Mouse (Mus musculus) c-Kit-negative CD71-positive TER-119-positive erythroid progenitor cells, embryonic 14.5 days (primary cell): ENCODE results near the gene Nsun7.
A peak's percentile ranks its signal among the peaks of the same experiment; 100 is the strongest.
"Not testable (repeated sequence)": the region's sequence is repeated elsewhere in the genome, so short reads cannot be mapped to it uniquely, and the experiment has no call there.

Source experiments
- DNase-seq: peaks from one replicate; pipeline ENCODE4 v3.0.0-alpha.2; 2013; ENCODE audit warnings: low read depth, low spot score

The Nsun7 gene

DNA sequence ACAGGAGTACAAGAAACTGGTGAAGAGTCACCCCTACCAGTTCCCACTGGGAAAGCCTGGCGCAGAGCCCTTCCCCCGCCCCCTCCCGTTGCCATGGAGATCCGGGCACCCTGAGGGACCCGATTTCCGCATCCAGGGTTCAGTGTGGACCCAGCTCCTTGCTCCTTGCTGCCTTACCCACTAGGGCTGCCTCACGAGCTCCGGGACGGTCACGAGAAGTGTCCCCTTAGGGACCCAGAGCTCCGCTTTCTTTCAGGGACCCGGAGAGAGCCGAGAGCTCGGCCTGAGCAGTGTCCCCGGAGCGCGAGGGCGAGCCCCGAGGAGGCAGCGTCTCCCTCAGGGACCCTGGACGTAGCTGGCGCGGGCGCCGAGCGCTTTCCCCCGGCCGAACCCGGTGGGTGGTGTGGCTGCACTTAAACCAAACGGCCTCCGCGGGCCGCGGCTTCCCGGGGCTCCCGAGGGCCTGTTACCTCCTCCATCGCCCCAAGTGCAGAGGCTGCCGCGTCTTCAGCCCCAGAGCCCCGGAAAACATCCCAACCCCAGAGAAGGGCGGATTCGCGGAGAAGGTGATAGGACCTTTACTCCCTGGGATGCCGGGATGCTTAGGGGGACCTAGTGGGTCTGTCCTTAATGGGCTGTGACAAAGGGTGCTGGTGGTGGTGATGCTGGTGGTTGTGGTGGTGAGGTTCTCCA lies at the start of gene Nsun7:
Gene Nsun7 (plus strand): TSS at position 142 of the 693 bp plus-strand sequence.
- no peak for DNase-seq

DNA sequence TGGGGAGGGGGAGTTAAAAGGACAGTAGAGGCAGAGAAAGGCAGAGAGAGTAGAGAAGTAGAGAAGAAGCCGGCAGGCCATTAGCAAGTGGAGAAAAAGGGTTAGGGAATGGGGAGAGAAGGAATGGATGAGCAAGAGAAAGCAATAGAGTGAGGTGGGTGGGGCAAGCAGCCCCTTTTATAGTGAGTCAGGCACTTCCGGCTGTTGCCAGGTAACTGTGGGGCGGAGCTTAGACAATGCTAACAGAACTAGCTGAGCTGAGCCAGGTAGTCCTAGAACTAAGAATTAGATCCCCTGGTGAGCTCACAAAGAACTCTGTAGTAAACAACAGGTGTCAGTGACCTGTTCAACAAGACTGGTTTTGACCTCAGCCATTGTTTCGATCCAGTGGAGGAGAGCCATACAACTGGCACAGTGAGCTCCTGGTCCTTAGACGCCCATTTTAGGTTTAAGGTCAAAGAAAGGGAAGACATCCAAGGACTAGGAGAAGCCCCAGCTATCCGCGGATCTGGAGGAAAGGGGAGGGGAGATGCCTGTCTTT lies 45.2 kb upstream of the Nsun7 start:
- no peak for DNase-seq

DNA sequence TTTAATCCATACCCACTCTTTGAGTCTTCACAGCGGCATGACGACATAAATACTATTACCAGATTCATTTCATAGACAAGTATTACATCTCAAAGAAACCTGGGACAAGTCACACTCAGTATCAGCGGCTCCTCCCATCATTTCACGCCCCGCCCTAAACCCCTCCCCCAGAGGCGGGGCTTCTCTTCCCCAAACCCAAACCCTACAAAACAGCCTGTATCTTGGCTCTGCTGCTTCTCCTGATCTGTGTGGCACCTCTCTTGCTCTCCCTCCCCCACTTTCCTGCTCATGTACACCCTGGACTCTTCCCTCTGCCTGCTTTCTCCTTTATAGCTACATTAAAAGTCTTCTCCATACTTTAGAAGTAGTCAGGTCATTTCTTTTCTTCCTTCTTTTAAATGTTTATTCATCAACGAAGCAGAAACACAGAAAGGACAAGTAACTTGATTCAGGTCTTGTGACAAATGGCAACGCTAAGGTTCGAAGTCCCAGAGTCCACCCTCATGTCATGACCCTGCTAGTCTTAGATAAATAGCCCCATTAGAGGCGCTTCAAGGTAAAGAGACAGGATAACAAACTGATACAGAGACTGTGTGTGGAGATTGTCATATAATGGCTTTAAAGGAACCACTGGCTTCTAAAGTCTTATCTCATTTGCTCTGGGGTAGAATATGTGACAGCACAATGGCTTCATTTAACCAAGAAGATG lies 44.0 kb upstream of the Nsun7 start:
- DNase-seq, result peak; percentile 9

DNA sequence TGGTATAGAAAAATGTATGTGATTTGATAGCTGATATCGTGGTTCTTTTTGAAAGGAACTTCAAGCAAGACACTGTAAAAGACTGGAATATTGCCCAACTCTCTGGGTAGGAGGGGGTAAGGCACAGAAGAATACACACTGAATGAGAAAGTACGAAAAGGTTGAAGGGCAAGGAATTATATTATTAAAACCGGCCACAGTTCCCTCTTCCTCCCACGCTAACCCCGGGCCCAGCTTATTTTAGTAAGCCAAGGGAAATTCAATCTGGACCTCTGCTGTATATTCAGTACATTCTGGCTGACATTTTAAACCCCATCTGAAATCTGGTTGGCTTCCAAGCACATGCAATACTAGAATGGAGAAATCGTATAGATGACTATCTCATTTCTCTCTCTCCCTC lies 40.0 kb upstream of the Nsun7 start:
- no peak for DNase-seq

DNA sequence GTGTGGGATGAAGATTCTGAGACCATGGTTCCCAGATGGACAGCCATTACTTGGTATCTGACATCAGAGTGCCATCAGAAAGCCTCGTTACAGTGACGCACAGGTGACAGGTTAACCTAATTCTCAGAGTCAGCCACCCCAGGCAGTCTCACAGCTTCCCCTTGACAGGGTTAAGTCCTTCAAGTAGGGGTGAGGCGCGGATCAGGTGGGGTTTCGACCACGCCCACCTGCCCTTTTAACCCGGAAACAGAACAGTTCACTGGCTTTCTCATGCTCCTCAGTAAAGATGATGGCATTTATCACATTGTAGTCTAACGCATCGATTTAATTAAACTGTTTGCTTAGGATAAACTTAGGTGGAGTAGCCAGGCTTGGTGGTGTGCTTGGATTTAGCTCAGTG lies 39.1 kb upstream of the Nsun7 start:
- no peak for DNase-seq

DNA sequence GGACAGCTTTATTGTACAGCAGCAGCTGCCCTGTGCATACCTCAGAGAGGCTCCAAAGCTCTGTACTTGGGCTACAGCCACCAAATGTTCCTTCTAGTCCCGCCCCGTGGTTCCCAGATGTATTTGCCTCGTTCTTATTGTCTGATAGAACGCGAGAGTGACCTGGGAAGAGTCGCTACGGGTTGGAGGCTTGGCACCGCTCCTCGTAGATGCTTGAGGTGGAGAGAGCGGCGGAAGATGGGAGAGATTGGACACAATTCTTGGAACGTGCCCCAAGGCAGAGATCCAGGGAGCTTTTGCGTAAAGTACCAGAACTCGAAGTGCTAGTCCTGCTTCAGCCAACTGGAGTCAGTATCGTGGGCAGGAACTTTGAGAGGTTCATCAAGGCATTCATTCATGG lies 36.8 kb upstream of the Nsun7 start:
- no peak for DNase-seq

DNA sequence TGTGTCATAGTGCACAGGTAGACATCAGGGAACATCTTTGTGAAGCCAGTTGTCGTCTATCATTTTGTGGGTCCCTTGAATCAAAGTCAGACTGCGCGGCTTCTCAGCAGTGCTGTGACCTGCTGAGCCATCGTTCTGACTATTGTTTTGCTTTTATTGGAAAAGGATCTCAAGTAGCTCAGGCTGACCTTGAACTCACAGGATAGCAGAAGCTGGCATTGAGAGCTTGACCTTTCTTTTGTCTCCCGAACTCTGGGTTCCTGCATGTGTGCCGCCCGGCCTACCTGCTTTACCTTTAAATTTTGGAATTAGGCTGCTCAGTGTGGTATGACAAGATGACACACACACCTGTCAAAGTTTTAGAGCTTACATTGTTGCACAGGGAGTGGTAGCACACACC lies 33.2 kb upstream of the Nsun7 start:
- DNase-seq, result no peak

DNA sequence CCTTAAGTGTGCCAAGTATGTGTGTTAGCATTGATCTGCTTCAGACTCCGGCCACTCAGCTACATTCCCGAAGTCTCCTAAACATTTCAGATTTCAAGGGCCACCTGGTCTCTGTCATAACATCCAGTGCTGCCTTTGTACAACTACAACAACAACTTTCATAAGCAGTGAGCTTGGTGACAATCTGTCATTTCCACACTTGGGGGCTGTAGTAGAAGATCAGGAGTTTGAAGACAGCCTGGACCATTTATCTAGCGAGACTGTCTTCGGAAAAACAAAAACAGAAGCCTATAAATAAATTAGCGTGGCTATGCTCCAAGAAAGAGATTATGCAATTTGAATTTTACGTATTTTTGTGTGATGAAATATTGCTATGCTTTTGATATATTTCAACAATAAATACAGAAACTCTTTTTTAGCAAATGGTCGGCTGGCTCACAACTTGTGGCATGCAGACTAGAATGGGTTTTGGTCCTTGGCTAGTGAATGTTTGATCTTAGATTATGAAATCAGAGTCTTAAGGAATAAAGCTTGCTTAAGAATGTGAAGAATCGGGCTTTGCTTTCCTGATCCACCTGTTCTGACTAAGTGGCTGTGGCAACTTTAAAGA lies 27.9 kb upstream of the Nsun7 start:
- DNase-seq, result no peak

DNA sequence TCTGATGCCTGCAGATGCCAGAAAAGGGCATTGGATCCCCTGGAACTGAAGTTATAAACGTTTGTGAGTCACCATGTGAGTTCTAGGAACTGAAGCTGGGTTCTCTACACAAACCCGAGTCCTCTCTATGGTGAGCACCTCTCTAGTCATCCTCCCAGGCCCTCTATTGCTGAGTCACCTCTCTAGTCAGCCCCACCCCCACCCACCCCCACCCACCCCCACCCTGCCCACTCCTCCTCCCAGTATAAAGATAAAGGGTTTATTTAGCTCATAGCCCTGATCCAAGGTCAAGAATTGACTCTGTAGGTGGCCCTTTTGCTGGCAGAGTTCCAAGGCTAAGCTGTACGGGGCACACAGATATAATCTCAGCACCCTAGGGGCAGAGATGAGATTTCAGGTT lies 27.2 kb upstream of the Nsun7 start:
- DNase-seq, result peak; percentile 36

DNA sequence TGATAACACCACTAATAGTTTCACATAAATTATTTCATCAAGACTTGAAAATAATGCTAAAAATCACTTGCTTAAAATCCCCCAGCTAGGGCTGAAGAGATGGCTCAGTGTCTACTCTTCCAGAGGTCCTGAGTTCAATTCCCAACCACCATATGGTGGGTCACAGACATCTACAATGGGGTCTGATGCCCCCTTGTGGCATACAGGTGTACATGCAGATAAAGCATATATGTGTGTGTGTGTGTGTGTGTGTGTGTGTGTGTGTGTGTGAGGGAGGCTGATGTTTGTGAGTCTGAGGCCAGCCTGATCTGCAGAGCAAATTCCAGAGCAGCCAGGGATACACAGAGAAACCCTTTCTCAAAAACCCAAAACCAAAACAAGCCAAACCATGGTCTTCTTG lies 17.8 kb upstream of the Nsun7 start:
- DNase-seq, result no peak

DNA sequence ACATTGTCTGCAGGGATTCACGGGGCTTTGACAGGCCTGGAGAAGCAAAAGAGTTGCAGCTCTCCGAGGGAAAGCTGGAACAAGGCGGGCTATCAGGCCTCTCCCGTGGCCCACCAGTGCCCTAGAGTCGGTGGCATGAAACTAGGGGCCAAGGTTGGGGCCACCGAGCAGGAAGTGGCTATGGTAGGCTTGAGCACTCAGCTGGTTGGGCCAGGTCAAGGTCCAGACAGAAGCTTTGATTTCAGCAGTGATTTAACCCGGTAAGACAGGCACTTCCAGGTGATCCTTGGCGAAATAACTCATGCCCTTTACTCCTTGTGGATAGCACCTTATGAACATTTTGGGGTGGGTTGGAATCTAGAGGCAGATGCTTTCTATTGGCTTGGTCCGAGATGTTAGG lies 16.2 kb upstream of the Nsun7 start:
- no peak for DNase-seq

DNA sequence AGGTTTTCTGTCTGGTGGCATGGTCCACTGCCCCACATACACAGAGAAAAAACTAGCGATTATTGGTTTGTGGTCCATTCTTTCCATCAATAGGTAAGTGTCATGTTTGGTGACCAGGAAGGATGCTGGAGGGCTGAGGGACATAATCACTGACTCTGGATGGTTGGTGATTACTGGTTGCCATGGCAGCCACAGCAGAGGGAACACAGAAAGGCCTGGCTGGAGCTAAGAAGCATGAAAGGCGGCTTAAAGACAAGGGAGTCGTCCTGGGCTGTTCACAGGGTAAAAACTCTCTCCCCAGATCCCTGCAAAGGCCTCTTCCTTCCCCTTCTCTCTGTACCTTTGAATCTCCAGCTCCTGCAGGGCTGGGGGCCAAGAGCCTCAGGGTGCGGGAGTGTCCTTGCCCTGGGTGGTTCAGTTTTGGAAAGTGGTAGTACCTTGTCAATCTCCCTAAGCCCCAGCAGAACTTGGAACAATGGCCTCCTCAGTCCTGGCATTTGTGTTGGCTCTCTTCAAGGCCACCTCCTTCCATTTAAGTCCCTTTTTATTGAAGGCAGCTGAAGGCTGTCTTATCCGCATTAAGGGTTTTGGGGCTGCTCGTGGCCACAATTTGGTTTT lies 15.5 kb upstream of the Nsun7 start:
- no peak for DNase-seq

DNA sequence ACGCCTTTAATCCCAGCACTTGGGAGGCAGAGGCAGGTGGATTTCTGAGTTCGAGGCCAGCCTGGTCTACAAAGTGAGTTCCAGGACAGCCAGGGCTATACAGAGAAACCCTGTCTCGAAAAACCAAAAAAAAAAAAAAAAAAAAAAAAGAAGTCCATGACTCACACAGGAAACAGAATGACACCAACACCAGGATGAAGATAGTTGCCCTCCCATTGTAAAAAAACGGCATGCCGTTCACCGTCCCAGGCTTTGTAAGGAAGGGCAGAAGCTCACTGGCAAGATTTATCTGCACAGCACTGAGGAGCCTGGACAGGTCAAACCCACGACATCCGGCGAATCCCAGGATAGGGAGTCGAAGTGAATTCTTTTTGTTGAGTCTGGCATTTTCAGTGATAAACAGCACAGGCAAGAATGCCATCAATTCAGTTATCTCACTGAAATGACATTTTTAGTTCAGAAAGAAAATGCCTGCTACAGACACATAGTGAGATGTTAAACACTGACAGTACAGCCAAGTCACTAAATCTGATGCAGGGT lies 13.7 kb upstream of the Nsun7 start:
- DNase-seq, result no peak

DNA sequence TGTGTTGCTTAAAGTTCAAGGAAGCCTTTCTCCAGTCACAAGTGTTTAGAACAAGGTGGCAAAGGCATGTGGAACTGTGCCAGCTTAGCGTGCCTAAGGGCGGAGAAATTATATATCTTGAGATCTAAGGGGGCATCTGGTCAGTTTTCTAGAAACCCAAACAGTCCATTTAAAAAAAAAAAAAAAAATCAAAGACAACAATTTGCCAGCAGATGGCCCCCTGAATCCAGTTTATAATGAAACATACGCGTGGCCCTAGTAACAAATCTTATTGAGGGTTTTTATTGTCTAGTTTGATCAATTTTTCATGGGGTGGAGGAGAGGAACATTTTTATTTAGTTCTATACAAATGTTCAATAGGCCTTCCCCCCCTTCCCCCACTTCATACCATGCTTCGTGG lies 6.5 kb upstream of the Nsun7 start:
- DNase-seq, result no peak

DNA sequence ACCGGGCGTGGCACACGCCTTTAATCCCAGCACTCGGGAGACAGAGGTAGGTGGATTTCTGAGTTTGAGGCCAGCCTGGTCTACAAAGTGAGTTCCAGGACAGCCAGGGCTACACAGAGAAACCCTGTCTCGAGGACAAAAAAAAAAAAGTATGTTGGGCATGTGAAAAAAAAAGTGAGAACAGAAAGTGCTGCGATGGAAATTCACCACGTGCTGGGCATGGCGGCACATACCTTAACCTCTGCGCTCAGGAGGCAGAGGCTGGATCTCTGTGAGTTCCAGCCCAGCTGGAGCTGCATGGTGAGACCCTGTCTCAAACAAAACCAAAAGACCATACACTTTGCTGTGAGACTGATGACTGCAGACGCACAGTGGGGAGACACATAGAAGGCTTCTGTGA lies 4.7 kb upstream of the Nsun7 start:
- no peak for DNase-seq

DNA sequence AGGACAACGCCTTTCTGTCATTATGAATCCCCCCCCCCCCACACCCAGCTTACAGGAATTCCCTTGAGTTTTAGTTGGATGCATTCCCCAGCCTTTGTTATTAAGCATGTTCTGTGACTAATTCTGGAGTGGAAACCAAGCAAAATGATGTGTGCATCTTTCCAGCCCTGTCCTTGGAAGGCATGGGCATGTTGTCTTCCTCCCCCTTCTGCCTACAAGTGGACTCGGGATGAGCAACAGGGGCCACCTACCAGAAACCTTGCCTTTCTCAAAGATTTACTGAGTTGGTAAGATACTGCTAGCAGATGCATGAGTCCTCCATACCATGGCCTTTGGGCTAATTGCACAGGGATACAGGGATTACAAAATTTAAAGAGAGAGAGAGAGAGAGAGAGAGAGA lies 697 bp upstream of the Nsun7 start:
- DNase-seq, result no peak

DNA sequence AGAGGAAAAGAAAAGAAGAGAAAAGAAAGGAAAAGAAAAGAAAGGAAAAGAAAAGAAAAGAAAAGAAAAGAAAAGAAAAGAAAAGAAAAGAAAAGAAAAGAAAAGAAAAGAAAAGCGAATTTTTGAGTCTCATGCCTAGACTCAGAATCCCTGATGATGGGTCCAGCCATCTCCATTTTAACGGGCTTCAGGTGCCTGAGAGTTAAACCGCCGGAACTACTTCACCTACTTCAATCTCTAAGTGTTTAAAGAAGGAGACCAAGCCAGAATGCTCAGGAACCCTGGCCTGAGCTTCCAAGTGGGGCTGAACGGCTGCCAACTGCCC lies 304 bp upstream of the Nsun7 start:
- not testable (repeated sequence) for DNase-seq

DNA sequence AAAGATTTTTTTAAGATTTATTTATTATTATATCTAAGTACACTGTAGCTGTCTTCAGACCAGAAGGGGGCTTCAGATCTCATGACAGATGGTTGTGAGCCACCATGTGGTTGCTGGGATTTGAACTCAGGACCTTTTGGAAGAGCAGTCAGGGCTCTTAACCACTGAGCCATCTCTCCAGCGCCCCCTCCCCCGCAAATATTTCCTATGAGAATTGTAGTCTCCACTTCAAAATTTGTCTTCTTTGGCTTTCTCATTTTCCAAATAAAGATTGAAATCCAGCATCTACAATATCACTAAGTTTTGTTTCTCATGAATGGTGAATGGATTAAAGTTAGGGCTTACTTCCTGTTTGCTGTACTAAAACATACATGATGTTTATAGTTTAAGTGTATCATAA lies 2.8 kb downstream of the Nsun7 start:
- no peak for DNase-seq

DNA sequence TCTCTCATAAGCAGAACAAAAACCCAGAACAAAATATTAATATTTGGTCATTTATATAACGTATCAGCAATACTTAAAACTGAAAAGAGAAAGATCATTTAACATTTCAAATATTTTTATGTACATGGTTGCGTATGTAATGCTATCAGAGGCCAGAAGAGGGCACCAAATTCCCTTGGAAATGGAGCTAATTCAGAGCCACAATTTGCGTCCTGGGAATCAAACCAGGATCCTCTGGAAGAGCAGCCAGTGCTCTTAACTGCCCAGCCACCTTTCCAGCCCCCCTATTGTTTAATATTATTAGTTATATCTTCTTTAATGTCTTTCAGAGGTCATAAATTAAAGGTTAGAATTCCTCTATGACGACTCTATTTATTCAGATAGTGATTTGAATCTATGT lies 3.7 kb downstream of the Nsun7 start:
- no peak for DNase-seq

DNA sequence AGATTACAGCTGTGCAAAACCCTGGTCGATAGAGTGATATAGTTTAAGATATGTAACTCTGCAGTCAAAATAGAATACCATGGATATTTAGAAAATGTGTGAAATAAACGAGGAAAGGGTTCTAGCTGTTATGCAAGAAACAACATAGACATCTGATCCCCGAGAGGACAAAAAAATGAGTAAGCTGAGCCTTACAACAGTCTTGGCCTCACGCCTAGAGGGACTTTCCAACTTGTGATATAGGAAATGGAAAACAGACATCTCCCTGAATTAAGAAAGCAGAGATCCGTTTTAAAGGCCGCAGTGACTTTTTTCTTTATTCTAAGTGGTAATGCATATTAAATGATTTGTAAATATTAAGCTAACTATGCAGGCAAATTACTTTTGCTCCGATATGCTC lies 9.9 kb downstream of the Nsun7 start:
- no peak for DNase-seq

DNA sequence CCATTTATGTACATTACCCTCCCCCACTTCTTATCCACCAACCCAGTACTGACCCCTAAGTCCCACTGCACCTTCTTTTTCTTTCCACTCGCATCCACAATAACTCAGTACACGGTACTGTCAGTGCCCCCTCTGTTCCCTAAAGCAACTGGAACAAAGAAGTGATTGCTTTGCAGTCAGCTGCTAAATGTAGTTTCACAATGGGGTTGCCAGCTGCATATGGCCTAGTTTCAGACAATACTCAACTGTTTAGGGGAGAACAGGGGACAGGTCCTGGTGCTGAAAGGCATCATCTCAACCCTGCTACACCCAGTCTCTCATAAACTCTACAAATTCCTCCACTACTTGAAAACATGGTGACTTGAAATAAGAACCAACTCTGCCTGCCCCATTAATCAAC lies 11.4 kb downstream of the Nsun7 start:
- DNase-seq, result no peak

DNA sequence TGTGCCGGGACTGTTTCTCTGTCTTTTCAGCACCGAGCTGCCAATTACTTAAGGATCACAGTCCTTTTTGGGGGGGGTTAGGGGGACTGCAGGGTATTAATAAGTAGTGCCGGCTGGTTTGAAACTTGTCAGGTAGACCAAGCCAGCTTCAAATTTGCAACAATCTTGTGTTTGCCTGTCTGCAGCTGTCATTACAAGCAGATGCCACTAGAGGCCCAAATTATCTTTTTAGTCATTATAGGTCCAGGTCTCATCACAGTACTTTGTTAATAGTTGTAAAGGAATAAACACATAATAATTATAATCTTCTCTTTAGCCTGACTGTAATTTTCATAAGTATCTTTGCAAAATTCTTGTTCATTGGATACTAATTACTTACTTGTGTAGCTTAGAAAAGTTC lies 14.7 kb downstream of the Nsun7 start:
- DNase-seq, result no peak
